Mouse (Mus musculus) stomach, embryonic 14.5 days (tissue): Measurements from ENCODE around the gene Eln. TPM values are rescaled to one million over a fixed set of nuclear protein-coding genes. Genes with fewer than 3 reads are reported as not detected.

Source experiments
- ATAC-seq: fragments of 200-750 bp; cut with Nextera tagmentation; 2 replicates; pipeline ENCODE4 v1.8.0; 2017; ENCODE audit warnings: low read depth, moderate TSS enrichment; ENCODE audit not compliant: insufficient number of reproducible peaks, insufficient read depth, low FRiP score
- H3K27ac ChIP-seq: fragments of 300-500 bp; sonication (generic); 2 replicates; pipeline ENCODE4 v1.5.1; 2014; ENCODE audit warnings: mild to moderate bottlenecking, low read length, moderate library complexity, mixed read lengths
- H3K27me3 ChIP-seq: fragments of 300-500 bp; sonication (generic); 2 replicates; pipeline ENCODE4 v1.6.1; 2014; ENCODE audit warnings: low read length, control low read depth, mixed read lengths; ENCODE audit not compliant: control insufficient read depth, insufficient read depth
- H3K36me3 ChIP-seq: fragments of 300-500 bp; sonication (generic); 2 replicates; pipeline ENCODE4 v1.6.1; 2014; ENCODE audit warnings: mild to moderate bottlenecking, control low read depth, low read length, moderate library complexity, mixed read lengths; ENCODE audit not compliant: control insufficient read depth, insufficient read depth
- H3K4me1 ChIP-seq: fragments of 300-500 bp; sonication (generic); 2 replicates; pipeline ENCODE4 v1.6.1; 2014; ENCODE audit warnings: low read length, control low read depth, mixed read lengths; ENCODE audit not compliant: control insufficient read depth, insufficient read depth
- H3K4me2 ChIP-seq: fragments of 300-500 bp; sonication (generic); replicated peaks from 2 replicates; pipeline ENCODE4 v1.6.1; 2014; ENCODE audit warnings: low read depth, low read length, control low read depth
- H3K4me3 ChIP-seq: fragments of 300-500 bp; sonication (generic); 2 replicates; pipeline ENCODE4 v1.5.1; 2014; ENCODE audit warnings: low read depth, low read length, control low read depth
- H3K9ac ChIP-seq: fragments of 300-500 bp; sonication (generic); replicated peaks from 2 replicates; pipeline ENCODE4 v1.6.1; 2014; ENCODE audit warnings: low read depth, mild to moderate bottlenecking, control low read depth, low read length, moderate library complexity, mixed read lengths
- H3K9me3 ChIP-seq: fragments of 300-500 bp; sonication (generic); 2 replicates; pipeline ENCODE4 v1.6.1; 2016; ENCODE audit warnings: low read depth, low read length, control low read depth; ENCODE audit not compliant: control insufficient read depth
- WGBS: fragments of 180-500 bp; shearing (Covaris S2); extraction: QIAGEN DNeasy Blood & Tissue Kit; methylation state at CpG from one replicate; pipeline ENCODE4 v1.1.7; 2014; 5-methylcytosine and 5-hydroxymethylcytosine counted together
- polyA plus RNA-seq: library from polyadenylated mRNA; unstranded; fragments of >200 nt; fragmentation: Nextera tagmentation; extraction: Ambion mirVana; gene quantifications from 2 replicates; pipeline ENCODE4 v1.2.1, GENCODE M21; 2014

The Eln gene
- polyA plus RNA-seq, 1 experiment from 2014 or later, result 48.3 TPM

GRCm38 (mm10) chr5:134656708-134657107 lies 90.4 kb downstream of the Eln start:
- Histone ChIP-seq H3K4me1 (no peaks in the 10 kb centered on the region), H3K27me3 (no peaks in the 10 kb centered on the region), H3K36me3 (0 out of 2 replicates have a peak, but pooled peaks cover 2% of the 10 kb centered on the region), H3K9ac (no peak overlapping the region), H3K4me3 (no peak overlapping the region), H3K4me2 (no peak overlapping the region), H3K27ac (no peak overlapping the region), H3K9me3 (no peaks in the 10 kb centered on the region)
- WGBS, result 85% methylated on average over 4 of the region's 4 CpGs
- ATAC-seq, result no peak

Other genes with a start within 250 kb of the Eln start
- gene Clip2, start 194.9 kb downstream of the Eln start, polyA plus RNA-seq, result 4.1 and 4.4 TPM in 2 replicates
- 0.17 TPM in 1 of 2 replicates, not detected in the other for gene Syna, start 187.2 kb downstream of the Eln start, polyA plus RNA-seq
- 278 and 285 TPM in 2 replicates for gene Rfc2, start 166.0 kb downstream of the Eln start, polyA plus RNA-seq
- 1.2 and 1.6 TPM in 2 replicates for gene Lat2, start 132.3 kb downstream of the Eln start, polyA plus RNA-seq
- 442 and 457 TPM in 2 replicates for gene Eif4h, start 107.8 kb downstream of the Eln start, polyA plus RNA-seq
- gene Limk1, start 58.7 kb downstream of the Eln start, polyA plus RNA-seq, result 7.1 and 7.6 TPM in 2 replicates
- not detected in 2 replicates for gene Tmem270, start 159.4 kb upstream of the Eln start, polyA plus RNA-seq
- gene Cldn13, start 168.2 kb upstream of the Eln start, polyA plus RNA-seq, result 1.0 TPM in 1 of 2 replicates, not detected in the other
- gene Mettl27, start 185.0 kb upstream of the Eln start, polyA plus RNA-seq, result 22.1 and 26.3 TPM in 2 replicates
- 91.5 and 93.9 TPM in 2 replicates for gene Cldn4, start 199.6 kb upstream of the Eln start, polyA plus RNA-seq
- gene Cldn3, start 238.9 kb upstream of the Eln start, polyA plus RNA-seq, result 69.7 and 71.2 TPM in 2 replicates